Comparison of ENCODE assay signal across 8 mouse cellular contexts in genomic region chr12:3309391-3310320, GRCm38 (mm10). TPM values are rescaled to one million over a fixed set of nuclear protein-coding genes. Genes with fewer than 3 reads are reported as not detected.
DNase-seq lines count a peak whose midpoint lies in the region; ATAC-seq lines count a peak whose summit lies in the region.

TSS of gene Rab10 (minus strand) at chr12:3309969.

- intact Hi-C loops in gastrocnemius, postnatal 14 days (cut with DNase I; ENCODE audit: low total_unique reads): loop anchor here (10.0 kb wide), 1 partner anchor 55 kb away; no protein-coding TSS in a partner anchor
- intact Hi-C loops in left cerebral cortex, postnatal 10 days (cut with DNase I): loop anchor here (1.0 to 5.0 kb wide), 2 partner anchors 55 to 72 kb away; no protein-coding TSS in a partner anchor

- ATAC-seq in inflammation-experienced regulatory T-cells, adult 6 months: peak; percentile 78
- ATAC-seq in megakaryocyte-erythroid progenitor cell, adult 5-6 weeks (replicated peaks; ENCODE audit: low FRiP score, low TSS enrichment, poor library complexity, severe bottlenecking): peak; percentile 87

- DNase-seq in adrenal gland, adult (ENCODE audit: inconsistent age in 2 of 2, low spot score in 1 of 2): peak; percentile 100
- DNase-seq in embryo, embryonic 10.5 days (ENCODE audit: low spot score): peak; percentile 97
- DNase-seq in gastrocnemius, postnatal 14 days: peak; percentile 99
- peak; percentile 98 to 100 for DNase-seq in left cerebral cortex, postnatal 10 days (ENCODE audit: extremely low spot score in 1 of 2, low spot score in 2 of 2)
- peak; percentile 99 for DNase-seq in right cerebral cortex, postnatal 25 days
- peak; percentile 98 to 99 for DNase-seq in urinary bladder, postnatal 4 days (ENCODE audit: low spot score in 2 of 2)

RNA-seq across cellular contexts. Expression of gene Rab10, which starts in this region (rescaled TPM):
- 100 to 1,000 TPM; 212 to 213 TPM for total RNA-seq in gastrocnemius, postnatal 14 days (2021)
- polyA plus RNA-seq in inflammation-experienced regulatory T-cells, adult 6 months (2017; shearing (Covaris generic)): 10 to 100 TPM; 50.4 to 64.1 (median 53.7) TPM
- total RNA-seq in left cerebral cortex, postnatal 10 days (2021): 100 to 1,000 TPM; 217 to 226 TPM
- 71.0 and 79.4 TPM in 2 replicates for total RNA-seq in megakaryocyte-erythroid progenitor cell, adult 5-6 weeks (2014; fragmentation: Nextera tagmentation)
- 114 and 151 TPM in 2 replicates for total RNA-seq in megakaryocyte-erythroid progenitor cell, adult 5-6 weeks (2017)

Comparison
In these comparisons a context has a peak if more than half of its experiments do, and no peak if none do; other contexts are left out.
1. Peak in every context shown above with its lines: DNase-seq and ATAC-seq.